In the genomic region with DNA sequence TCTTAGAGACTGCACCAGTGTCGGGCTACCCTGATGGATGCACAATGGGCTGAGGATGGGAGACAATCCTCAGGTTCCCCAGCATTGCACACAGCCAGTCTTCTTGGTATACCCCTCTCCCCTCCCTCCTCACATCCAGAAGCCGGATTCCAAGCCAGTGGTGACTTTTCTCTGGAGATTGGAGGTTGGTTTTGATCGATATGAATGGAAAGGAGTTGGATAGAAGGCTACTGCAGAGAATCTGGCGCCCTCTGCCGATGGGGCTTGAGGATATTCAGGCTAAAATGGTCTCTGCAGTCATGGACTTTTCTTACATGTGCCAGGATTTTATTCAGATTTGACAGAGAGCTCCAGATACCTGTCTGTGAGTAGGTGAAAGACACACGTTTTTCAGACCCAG, we compare ENCODE assay signal across 8 mouse cellular contexts.
DNase-seq lines count a peak whose midpoint lies in the region; ATAC-seq lines count a peak whose summit lies in the region.

No protein-coding gene starts in this region.

- H3K9me3 ChIP-seq in intestine, embryonic 15.5 days: no peaks in the 10 kb centered on the region

- H3K9ac ChIP-seq in intestine, embryonic 15.5 days: no peak overlapping the region

- 0 out of 2 replicates have a peak, but pooled peaks cover 11% of the 10 kb centered on the region for H3K4me1 ChIP-seq in intestine, embryonic 15.5 days (replicated peaks)

- no peak overlapping the region for H3K27ac ChIP-seq in intestine, embryonic 15.5 days

- intact Hi-C loops in heart, postnatal 14 days (cut with DNase I): no loop called here

- no peak overlapping the region for H3K4me2 ChIP-seq in intestine, embryonic 15.5 days (replicated peaks)

- H3K36me3 ChIP-seq in intestine, embryonic 15.5 days: no peaks in the 10 kb centered on the region

- H3K27me3 ChIP-seq in intestine, embryonic 15.5 days (replicated peaks): no peaks in the 10 kb centered on the region

- no peak overlapping the region for H3K4me3 ChIP-seq in intestine, embryonic 15.5 days (replicated peaks)

- no peak for ATAC-seq in intestine, embryonic 15.5 days

- peak; percentile 55 to 63 for DNase-seq in heart, postnatal 14 days
- no peak for DNase-seq in heart, adult 9 months (ENCODE audit: low spot score in 2 of 2)
- DNase-seq in B cell, adult 2 months: peak; percentile 65 to 69
- peak; percentile 82 for DNase-seq in NIH3T3 (ENCODE audit: low read depth)
- peak; percentile 51 to 59 for DNase-seq in cerebellum, postnatal 36 days
- DNase-seq in layer of hippocampus, postnatal 25 days (ENCODE audit: extremely low spot score in 1 of 2, low spot score in 1 of 2): peak; percentile 35 to 71
- peak; percentile 67 to 70 for DNase-seq in right cerebral cortex, adult 2 months (ENCODE audit: low spot score in 2 of 2)

- 38% methylated on average over 6 of the region's 6 CpGs for WGBS in intestine, embryonic 15.5 days

Comparison
In these comparisons a context has a peak if more than half of its experiments do, and no peak if none do; other contexts are left out.
1. DNase-seq: peak in heart, postnatal 14 days (2 of 2), B cell, adult 2 months (2 of 2), NIH3T3 (single experiment), cerebellum, postnatal 36 days (2 of 2), layer of hippocampus, postnatal 25 days (2 of 2) and right cerebral cortex, adult 2 months (2 of 2); none in heart, adult 9 months (0 of 2).